Mouse (Mus musculus) cerebellum, adult 2 months (tissue): ENCODE results near the gene Nfic.

Experiments
- CTCF ChIP-seq: fragments of 200-500 bp; IDR thresholded peaks from 2 replicates; pipeline ENCODE4 v1.5.1; 2011; ENCODE audit warnings: low read depth, mild to moderate bottlenecking, control low read depth, low read length, moderate library complexity, borderline replicate concordance; ENCODE audit not compliant: insufficient read depth
- POLR2A ChIP-seq: fragments of 200-500 bp; IDR thresholded peaks from 2 replicates; pipeline ENCODE4 v1.6.1; 2011; ENCODE audit warnings: low read length, control low read depth, borderline replicate concordance; ENCODE audit not compliant: insufficient read depth

GRCm38 (mm10) chr10:81365672-81366476 lies 89.6 kb downstream of the Nfic start, which contains the start of gene 4930404N11Rik:
- TF ChIP-seq POLR2A = no peak
- no peak for TF ChIP-seq CTCF
